Mouse (Mus musculus) hindbrain, embryonic 16.5 days (tissue): ENCODE measurements around the gene Ctnnd2. TPM values are rescaled to one million over a fixed set of nuclear protein-coding genes. Genes with fewer than 3 reads are reported as not detected.
A peak's percentile ranks its signal among the peaks of the same experiment; 100 is the strongest.

Experiments
- ATAC-seq: fragments of 200-750 bp; cut with Nextera tagmentation; 2 replicates; pipeline ENCODE4 v1.8.0; 2017; ENCODE audit warnings: moderate TSS enrichment, moderate library complexity
- H3K27ac ChIP-seq: fragments of 300-500 bp; sonication (generic); 2 replicates; pipeline ENCODE4 v1.5.1; 2014; ENCODE audit warnings: low read depth, mild to moderate bottlenecking, control low read depth, low read length, moderate library complexity
- H3K27me3 ChIP-seq: fragments of 300-500 bp; sonication (generic); replicated peaks from 2 replicates; pipeline ENCODE4 v1.6.1; 2014; ENCODE audit warnings: low read length; ENCODE audit not compliant: control insufficient read depth, insufficient read depth
- H3K36me3 ChIP-seq: fragments of 300-500 bp; sonication (generic); 2 replicates; pipeline ENCODE4 v1.6.1; 2014; ENCODE audit warnings: mild to moderate bottlenecking, low read length, moderate library complexity, mixed read lengths; ENCODE audit not compliant: control insufficient read depth, insufficient read depth
- H3K4me1 ChIP-seq: fragments of 300-500 bp; sonication (generic); 2 replicates; pipeline ENCODE4 v1.6.1; 2014; ENCODE audit warnings: low read depth, low read length; ENCODE audit not compliant: control insufficient read depth, insufficient read depth
- H3K4me2 ChIP-seq: fragments of 300-500 bp; sonication (generic); 2 replicates; pipeline ENCODE4 v1.6.1; 2014; ENCODE audit warnings: mild to moderate bottlenecking, low read length, control low read depth, moderate library complexity
- H3K4me3 ChIP-seq: fragments of 300-500 bp; sonication (generic); 2 replicates; pipeline ENCODE4 v1.5.1; 2014; ENCODE audit warnings: mild to moderate bottlenecking, low read length, control low read depth, moderate library complexity
- H3K9ac ChIP-seq: fragments of 300-500 bp; sonication (generic); 2 replicates; pipeline ENCODE4 v1.6.1; 2014; ENCODE audit warnings: low read depth, mild to moderate bottlenecking, control low read depth, low read length, moderate library complexity
- H3K9me3 ChIP-seq: fragments of 300-500 bp; sonication (generic); 2 replicates; pipeline ENCODE4 v1.6.1; 2014; ENCODE audit warnings: mild to moderate bottlenecking, low read length, moderate library complexity; ENCODE audit not compliant: control insufficient read depth
- WGBS: fragments of 180-500 bp; shearing (Covaris S2); extraction: QIAGEN DNeasy Blood & Tissue Kit; methylation state at CpG from one replicate; pipeline ENCODE4 v1.1.7; 2014; 5-methylcytosine and 5-hydroxymethylcytosine counted together
- polyA plus RNA-seq: library from polyadenylated mRNA; unstranded; fragments of >200 nt; fragmentation: Nextera tagmentation; extraction: Ambion mirVana; gene quantifications from 2 replicates; pipeline ENCODE4 v1.2.1, GENCODE M21; 2015

Gene Ctnnd2
- polyA plus RNA-seq, 1 experiment from 2014 or later: 56.9 TPM

GRCm38 (mm10) chr15:30632113-30632735 is 459.8 kb downstream of the Ctnnd2 start:
- 80% methylated on average over 7 of the region's 7 CpGs for WGBS
- ATAC-seq: no peak
- Histone ChIP-seq H3K27ac (no peak overlapping the region), H3K4me3 (no peak overlapping the region), H3K4me1 (peaks cover 6% of the 10 kb centered on the region), H3K36me3 (no peaks in the 10 kb centered on the region), H3K4me2 (no peak overlapping the region), H3K9me3 (no peaks in the 10 kb centered on the region), H3K27me3 (no peaks in the 10 kb centered on the region), H3K9ac (no peak overlapping the region)

GRCm38 (mm10) chr15:30633917-30634316 is 461.5 kb downstream of the Ctnnd2 start:
- no peak overlapping the region for H3K27ac ChIP-seq
- no peak overlapping the region for H3K4me2 ChIP-seq
- H3K9ac ChIP-seq: no peak overlapping the region
- ATAC-seq: peak; percentile 59
- WGBS: 26% methylated on average over 2 of the region's 2 CpGs
- peaks cover 6% of the 10 kb centered on the region for H3K4me1 ChIP-seq
- no peaks in the 10 kb centered on the region for H3K9me3 ChIP-seq
- no peaks in the 10 kb centered on the region for H3K36me3 ChIP-seq
- H3K4me3 ChIP-seq: no peak overlapping the region
- no peaks in the 10 kb centered on the region for H3K27me3 ChIP-seq

GRCm38 (mm10) chr15:30634522-30634921 is 462.1 kb downstream of the Ctnnd2 start:
- H3K9ac ChIP-seq: 0 out of 2 replicates have a peak overlapping the region, but pooled peaks have one; percentile 2
- H3K4me3 ChIP-seq: no peak overlapping the region
- no peaks in the 10 kb centered on the region for H3K9me3 ChIP-seq
- WGBS: 14% methylated on average over 5 of the region's 5 CpGs
- peak; percentile 75 for ATAC-seq
- peak overlapping the region; percentile 30; the same call in 1 of the 2 replicates for H3K27ac ChIP-seq
- no peaks in the 10 kb centered on the region for H3K36me3 ChIP-seq
- peak overlapping the region; percentile 2; the same call in 1 of the 2 replicates for H3K4me2 ChIP-seq
- H3K27me3 ChIP-seq: no peaks in the 10 kb centered on the region
- H3K4me1 ChIP-seq: peaks cover 6% of the 10 kb centered on the region

- 96% methylated on average over 5 of the region's 5 CpGs for WGBS
- Histone ChIP-seq H3K27me3 (no peaks in the 10 kb centered on the region), H3K9ac (no peak overlapping the region), H3K9me3 (no peaks in the 10 kb centered on the region), H3K4me1 (no peaks in the 10 kb centered on the region), H3K27ac (no peak overlapping the region), H3K36me3 (no peaks in the 10 kb centered on the region), H3K4me3 (no peak overlapping the region), H3K4me2 (no peak overlapping the region)
- no peak for ATAC-seq
Observed at GRCm38 (mm10) chr15:30640651-30641050, 468.3 kb downstream of the Ctnnd2 start.

GRCm38 (mm10) chr15:30645688-30646087 is 473.3 kb downstream of the Ctnnd2 start:
- no peak overlapping the region; the same call in 1 of the 2 replicates for H3K4me2 ChIP-seq
- H3K4me3 ChIP-seq: no peak overlapping the region
- H3K9ac ChIP-seq: no peak overlapping the region
- ATAC-seq: no peak
- WGBS: 27% methylated on average over 1 of the region's 1 CpGs
- no peaks in the 10 kb centered on the region for H3K36me3 ChIP-seq
- no peaks in the 10 kb centered on the region for H3K9me3 ChIP-seq
- H3K27ac ChIP-seq: no peak overlapping the region
- peaks cover 18% of the 10 kb centered on the region for H3K4me1 ChIP-seq
- H3K27me3 ChIP-seq: no peaks in the 10 kb centered on the region

- ATAC-seq: peak; percentile 78
Observed at GRCm38 (mm10) chr15:30646501-30647431, 474.4 kb downstream of the Ctnnd2 start.

GRCm38 (mm10) chr15:30647679-30648311 is 475.4 kb downstream of the Ctnnd2 start:
- no peak overlapping the region for H3K9ac ChIP-seq
- H3K4me3 ChIP-seq: no peak overlapping the region
- H3K9me3 ChIP-seq: no peaks in the 10 kb centered on the region
- no peaks in the 10 kb centered on the region for H3K27me3 ChIP-seq
- H3K27ac ChIP-seq: no peak overlapping the region
- peak overlapping the region; percentile 90 for H3K4me2 ChIP-seq
- H3K36me3 ChIP-seq: no peaks in the 10 kb centered on the region
- H3K4me1 ChIP-seq: peaks cover 18% of the 10 kb centered on the region
- WGBS: 41% methylated on average over 7 of the region's 7 CpGs
- ATAC-seq: no peak

More at GRCm38 (mm10) chr15:30646501-30647431, 474.4 kb downstream of the Ctnnd2 start:
- WGBS: 3% methylated on average over 57 of the region's 94 CpGs
- H3K9me3 ChIP-seq: no peaks in the 10 kb centered on the region
- H3K27ac ChIP-seq: peak overlapping the region; percentile 37; the same call in 1 of the 2 replicates
- H3K4me3 ChIP-seq: peak overlapping the region; percentile 55
- H3K4me1 ChIP-seq: peaks cover 18% of the 10 kb centered on the region
- peak overlapping the region; percentile 74 for H3K9ac ChIP-seq
- H3K4me2 ChIP-seq: peak overlapping the region; percentile 90
- H3K36me3 ChIP-seq: no peaks in the 10 kb centered on the region
- H3K27me3 ChIP-seq: no peaks in the 10 kb centered on the region

- Histone ChIP-seq H3K27me3 (no peaks in the 10 kb centered on the region), H3K27ac (no peak overlapping the region), H3K9ac (no peak overlapping the region), H3K4me1 (peaks cover 18% of the 10 kb centered on the region), H3K9me3 (no peaks in the 10 kb centered on the region), H3K4me2 (no peak overlapping the region), H3K4me3 (no peak overlapping the region), H3K36me3 (no peaks in the 10 kb centered on the region)
- no peak for ATAC-seq
- 51% methylated on average over 6 of the region's 6 CpGs for WGBS
Observed at GRCm38 (mm10) chr15:30649964-30650363, 477.6 kb downstream of the Ctnnd2 start.

- Histone ChIP-seq H3K27ac (no peak overlapping the region; the same call in 1 of the 2 replicates), H3K9me3 (no peaks in the 10 kb centered on the region), H3K36me3 (no peaks in the 10 kb centered on the region), H3K4me2 (no peak overlapping the region), H3K27me3 (no peaks in the 10 kb centered on the region), H3K4me3 (no peak overlapping the region), H3K9ac (no peak overlapping the region), H3K4me1 (peaks cover 3% of the 10 kb centered on the region; the same call in 1 of the 2 replicates)
- ATAC-seq: no peak
- WGBS: 66% methylated on average over 9 of the region's 9 CpGs
Observed at GRCm38 (mm10) chr15:30655433-30655832, 483.0 kb downstream of the Ctnnd2 start.
